Mouse (Mus musculus): ENCODE data around the gene Prr36.

Gene Prr36

DNA sequence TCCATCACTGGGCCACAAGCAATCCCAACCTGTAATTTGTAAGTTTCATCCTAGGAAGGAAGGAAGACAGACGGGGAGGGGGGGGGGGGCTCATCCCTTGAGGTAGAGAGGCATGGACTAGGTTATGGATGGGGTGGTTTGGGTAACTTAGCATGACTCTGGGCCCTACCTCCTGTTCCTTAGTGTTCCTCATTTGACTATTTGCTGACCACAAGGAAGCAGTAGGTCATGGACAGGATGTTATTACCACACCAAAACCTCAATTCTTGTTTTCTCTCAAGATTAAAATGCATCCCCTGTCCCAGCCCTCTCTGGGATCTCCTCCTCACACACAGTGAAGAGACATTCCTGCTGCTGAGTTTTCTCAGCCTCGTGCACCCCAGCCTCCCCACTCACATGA is 15.9 kb downstream of the Prr36 start:
- no peak for DNase-seq

DNA sequence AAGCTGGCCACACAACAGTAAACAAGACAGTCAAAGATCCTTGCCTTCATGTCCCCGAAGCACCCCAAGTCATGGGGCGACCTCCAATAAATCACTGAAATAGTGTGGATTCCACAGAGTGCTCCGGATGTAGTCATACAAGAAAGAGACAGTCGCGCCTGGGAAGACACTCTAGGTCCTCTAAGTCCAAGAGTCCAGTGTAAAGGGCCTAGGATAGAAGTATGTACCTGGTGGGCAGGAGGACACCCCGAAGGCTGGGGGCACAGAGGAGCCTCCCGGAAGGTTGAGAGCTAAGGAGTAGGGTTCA is 23.7 kb downstream of the Prr36 start:
- DNase-seq, result no peak

DNA sequence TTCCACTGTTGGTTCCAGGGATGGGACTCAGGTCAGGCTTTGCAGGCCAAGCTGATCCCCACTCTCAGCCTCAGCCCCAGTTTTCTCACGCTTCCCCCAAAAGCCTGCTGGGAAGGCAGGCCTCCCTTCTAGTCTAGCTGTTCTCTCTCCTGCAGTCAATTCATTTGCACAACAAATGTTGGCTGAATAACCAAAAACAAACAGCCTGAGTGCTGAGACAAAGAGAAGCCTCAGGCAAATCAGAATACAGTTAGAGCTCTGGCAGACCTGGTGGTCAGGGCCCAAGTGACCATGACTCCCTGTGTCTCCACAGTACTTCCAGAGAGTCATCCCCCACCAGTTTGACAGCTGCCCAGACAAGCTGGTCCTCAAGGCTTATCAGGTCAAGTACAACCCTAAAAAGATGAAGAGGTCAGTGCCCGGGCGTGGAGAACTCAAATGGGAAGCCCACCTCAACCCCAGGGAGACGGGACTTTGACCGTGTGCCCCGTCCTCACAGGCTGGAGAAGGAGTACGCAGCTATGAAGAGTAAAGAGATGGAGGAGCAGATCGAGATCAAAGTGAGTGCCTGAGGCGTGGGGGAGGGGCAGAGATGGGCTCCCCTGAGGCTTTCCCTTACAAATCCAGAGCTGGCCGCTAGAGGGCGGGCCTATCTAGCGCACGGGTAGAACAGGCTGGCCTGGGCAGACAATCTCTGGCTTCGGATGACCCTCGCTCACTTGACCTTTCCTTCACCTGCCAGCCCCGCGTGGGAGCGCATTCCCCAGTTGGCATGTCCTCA is 24.3 kb downstream of the Prr36 start:
- DNase-seq, result peak; percentile 87 to 91

DNA sequence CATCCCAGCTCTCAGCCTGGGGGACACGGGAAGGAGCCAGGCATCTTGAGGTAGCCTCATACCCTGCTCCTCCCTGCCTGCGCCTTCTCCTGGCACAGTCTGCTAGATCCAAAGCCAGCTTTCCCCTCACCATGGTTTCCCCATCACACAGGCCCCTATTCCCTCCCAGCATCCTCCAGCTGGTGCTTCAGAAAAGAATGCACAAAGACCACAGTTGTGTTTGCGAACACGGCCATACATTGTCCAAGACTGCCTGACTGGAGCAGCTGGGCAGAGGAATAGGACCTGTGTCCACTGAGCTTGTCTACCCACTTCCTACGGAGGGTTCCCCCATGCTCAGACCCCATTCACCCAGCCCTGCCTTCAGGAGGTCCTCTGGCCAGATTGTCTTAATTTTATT is 25.0 kb downstream of the Prr36 start:
- DNase-seq, result no peak

DNA sequence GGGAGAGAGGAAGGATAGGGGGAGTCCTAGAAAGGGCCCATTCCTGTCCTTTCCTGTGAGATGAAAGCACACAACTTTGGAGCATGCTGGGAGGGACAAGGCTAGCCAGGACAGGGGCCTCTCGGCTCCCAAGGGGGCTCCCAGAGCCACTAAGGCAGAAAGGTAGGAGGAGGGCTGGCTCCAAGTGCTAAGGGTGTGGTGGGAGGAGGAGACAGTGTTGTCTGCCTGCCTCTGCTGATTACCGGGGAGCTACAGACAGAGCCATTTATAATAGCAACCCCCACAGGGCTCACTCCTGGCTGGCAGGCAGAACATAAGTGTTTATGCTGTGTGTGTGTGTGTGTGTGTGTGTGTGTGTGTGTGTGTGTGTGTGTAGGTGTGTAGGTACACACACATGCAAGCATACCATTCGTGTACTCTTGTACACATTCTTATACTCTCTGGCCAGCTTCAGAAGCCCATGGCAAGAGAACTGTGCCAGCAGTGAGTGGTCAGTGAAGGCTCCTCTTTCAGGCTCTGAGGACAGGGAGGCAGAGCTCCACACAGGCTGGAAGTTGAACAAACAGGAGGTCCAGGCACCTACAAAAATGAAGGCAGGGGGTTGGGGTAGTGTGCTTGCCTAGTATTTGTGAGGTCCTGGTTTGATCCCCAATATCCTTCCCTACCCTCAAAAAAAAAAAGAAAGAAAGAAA is 28.1 kb downstream of the Prr36 start:
- DNase-seq, result no peak

DNA sequence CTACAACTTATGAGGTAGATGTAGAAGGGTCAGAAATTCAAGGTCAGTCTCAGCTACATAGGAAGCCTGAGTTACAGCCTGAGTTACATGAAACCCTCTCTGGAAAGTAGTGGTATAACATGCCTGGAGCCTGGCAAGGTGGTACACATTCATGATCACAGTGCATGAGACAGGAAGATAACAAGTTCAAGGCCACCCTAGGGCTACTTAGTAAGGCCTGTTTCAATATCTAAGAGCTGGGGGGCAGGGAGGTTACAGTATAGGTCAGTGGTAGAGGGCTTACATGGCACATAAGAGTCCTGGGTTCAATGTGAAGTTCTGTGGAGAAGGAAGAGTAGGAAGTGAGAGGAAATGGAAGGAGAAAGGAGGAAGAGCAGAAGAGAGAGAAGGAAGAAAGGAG is 28.7 kb downstream of the Prr36 start:
- no peak for DNase-seq

DNA sequence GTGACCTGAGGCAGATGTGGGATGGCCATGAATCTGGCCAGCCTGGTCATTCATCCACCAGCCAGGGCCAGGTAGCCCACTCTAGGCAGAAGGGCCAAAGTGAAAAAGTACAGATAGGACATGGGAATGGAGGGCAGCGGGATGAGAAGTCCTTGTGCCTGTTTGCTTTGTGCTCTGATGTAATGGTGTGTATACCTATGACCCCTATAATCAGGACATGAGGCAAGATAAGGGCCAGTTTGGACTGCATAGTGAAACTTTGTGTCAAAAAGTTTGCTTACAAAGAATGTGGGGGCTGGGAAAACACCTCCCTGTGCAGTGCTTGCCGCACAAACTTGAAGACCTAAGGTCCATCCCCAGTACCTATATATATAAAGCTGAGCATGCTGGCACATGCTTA is 31.1 kb downstream of the Prr36 start:
- DNase-seq, result no peak

DNA sequence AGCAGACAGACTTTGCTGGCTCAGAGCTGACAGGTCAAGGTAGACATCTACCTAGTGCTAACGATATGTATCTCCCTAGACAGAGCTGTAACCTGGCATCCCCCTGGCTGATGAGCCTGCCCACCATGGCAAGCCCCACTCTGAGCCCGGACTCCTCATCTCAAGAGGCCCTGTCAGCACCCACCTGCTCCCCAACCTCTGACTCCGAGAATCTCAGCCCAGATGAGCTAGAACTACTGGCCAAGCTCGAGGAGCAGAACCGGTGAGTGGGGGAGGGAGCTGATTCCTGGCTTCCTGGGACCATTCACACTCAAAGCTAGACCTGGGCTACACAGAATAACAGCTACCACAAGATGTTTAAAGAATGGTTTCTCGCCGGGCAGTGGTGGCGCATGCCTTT is 33.9 kb downstream of the Prr36 start:
- DNase-seq, result no peak

DNA sequence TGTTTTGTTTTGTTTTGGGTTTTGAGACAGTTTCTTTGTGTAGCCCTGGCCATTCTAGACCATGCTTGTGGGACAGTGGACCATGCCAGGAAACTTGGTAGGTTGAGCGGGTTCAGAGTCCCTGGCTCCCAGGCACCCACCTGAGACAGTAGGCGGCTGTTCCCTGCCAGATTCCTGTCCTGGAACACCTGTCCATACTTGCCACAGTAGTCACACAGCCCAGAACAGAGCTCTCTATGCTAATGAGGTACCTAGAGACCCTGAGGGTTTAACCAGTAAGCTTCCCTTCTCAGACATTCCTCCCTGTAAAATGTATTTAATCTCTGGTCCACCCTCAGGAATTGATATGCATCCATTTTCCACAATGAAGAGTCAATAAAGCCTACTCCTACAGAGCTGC is 43.2 kb downstream of the Prr36 start:
- DNase-seq, result no peak

DNA sequence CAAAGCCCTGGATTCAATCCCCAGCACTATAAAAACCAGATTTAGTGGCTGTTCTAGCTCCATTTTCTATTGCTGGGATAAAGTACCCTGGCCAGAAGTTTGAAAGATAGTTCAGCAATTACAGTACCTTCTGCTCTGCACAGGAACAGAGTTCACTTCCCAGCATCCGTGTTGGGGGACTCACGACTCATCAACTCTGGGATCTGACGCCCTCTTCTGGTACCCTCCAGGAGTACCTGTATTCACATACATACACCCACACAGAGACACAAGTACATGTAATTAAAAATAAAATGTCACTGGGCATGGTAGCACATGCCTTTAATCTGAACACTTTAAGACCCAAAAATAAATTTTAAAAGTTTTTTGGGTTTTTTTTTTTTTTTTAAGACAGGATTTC is 44.8 kb downstream of the Prr36 start:
- DNase-seq, result no peak

DNA sequence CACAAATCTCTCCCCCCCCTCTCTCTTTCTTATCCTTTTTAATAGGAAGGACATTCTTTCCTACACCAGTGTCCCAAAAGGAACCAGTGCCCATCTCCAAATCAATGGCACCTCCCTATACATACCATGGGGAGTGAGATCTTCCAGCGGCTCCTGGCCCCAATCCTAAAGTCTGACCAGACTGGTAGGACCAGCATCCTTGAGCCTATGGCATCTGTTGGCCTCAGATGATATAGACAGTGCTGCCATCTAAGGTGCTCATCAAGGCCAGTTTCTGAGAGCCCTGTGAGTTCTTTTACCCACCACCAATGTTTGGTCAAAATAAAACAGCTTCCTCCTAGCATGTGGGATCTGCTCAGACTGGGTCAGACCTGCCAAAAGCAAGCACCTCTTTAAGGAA is 49.3 kb downstream of the Prr36 start:
- DNase-seq, result no peak

DNA sequence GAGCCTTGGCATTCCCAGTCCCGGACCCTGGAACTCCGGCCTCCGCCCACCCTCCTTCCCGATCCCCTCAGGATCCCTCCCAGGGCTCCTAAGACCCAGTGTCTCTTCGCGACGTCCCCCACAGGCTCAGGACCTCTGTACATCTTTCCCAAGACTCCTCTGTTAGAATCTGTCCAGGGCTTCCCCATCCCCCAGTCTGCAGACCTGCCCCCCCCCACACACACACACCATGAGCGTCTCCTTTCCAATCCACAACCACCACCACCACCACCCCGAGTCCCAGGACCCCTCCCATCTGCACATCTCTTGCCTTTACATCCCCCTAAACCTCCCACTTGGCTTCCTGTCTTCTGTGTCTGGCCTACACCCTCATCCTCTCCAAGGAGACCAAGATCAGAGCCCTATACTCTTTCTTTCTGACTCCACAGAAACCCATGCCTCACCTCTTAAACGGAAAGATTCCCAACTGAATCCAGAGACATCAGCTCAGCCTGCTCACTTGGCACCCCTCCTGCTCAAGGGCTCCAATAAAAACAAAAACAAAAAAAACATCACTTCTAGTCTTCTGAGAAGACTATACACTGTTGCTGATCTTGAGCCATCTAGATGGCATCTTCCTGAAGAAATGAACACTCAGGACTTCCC is 50.3 kb downstream of the Prr36 start:
- no peak for DNase-seq

DNA sequence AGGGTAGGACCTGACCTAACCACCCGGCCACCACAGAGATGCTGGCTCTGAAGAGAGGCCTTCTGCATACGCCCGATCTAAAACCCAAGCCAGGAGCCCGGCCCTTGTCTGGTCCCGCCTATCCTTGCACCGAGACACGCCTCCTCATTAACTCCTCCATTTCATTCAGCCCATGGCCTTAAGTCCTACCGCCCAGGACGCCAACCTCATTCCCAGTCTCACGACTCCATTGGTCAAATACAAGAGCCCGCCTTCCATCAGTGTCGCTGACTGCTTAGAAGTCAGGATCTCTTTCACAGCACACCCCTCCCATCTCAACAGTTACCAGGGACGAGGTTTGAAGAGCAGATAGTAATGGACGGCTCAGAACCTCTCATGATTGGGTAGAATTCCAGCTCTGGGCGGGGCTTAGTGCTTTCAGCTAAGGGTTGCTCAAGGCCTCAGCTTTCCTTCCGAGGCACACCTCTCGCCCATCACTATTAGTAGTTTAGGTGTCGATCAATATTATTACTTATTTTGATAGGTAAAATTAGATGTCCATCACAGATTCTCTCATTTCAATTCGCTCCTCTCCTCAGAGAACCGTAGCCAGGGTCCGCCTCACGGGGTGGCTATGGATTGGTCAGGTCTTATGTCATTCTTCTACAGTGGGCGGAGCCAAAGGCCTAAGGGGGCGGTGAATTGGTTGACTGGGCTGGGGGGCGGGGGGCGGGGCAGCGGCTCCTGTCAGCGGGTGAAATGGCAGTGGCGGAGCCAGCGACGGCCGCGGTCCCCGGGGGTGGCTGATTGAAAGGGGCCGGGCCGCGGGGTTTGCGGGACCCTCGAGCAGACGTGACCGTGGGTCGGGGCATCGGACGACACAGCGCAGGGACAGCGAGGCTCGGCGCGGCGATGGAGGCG is 51.2 kb downstream of the Prr36 start, which contains the start of gene Evi5l:
Evi5l (plus strand) TSS at position 716 of the 900 bp plus-strand sequence.
- peak; percentile 97 to 100 for DNase-seq

DNA sequence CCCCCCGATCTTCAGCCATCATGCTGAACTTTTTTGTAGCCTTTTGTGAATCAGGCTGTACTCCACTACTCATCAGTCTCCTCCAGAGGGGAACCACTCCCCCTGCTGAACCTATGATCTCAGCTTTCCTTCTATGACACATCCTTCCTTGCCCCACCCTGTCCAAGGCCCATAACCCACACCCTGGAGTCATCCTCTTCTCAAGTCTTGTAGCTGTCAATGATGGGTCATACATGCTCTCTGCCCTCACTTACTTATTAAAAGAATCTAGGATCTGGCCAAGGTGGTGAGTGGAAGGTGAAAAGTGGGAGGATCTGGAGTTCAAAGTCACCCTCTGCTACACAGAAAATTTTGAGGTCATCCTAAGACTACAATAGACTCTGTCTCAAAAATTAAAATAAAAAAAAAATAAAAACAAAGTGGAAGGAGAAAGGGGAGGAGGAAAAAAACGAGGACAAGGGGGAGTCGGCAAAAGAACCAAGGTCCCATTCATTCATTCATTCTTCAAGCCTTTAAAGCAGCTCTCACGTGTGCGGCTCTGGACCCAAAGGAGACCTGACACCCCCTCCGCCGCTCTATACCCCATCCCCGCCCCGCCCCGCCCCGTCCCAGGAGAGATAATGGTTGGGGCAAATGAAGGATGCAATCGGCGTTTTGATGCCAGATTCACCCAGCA is 51.9 kb downstream of the Prr36 start:
- peak; percentile 24 to 27 for DNase-seq

DNA sequence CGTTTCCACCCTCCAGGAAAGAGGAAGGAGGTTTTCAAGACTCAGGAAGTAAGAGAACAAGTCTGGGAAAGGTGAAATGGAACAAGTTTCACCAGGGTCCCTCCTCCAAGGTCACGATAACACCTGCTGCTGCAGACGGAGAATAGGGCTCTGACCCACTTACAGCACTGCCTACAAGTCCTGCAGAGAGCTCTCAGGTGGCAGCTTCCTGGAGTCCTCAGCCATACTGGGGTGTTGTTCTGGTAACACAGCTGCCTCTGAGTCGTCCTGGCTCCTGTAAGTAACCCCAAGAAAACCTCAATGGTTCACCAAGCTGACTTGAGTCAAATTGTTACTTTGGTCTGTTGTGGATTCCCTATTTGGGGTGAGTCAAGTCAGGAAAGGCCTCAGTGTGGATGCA is 54.5 kb downstream of the Prr36 start:
- DNase-seq, result no peak
